Mouse (Mus musculus) bone marrow macrophage, adult 2 months (primary cell): ENCODE results near the gene Synrg.

ENCODE experiments used
- CTCF ChIP-seq: IDR thresholded peaks from 2 replicates; pipeline ENCODE4 v1.5.1; 2012; ENCODE audit warnings: low read depth, mild to moderate bottlenecking, low read length, moderate library complexity
- POLR2A ChIP-seq: IDR thresholded peaks from 2 replicates; pipeline ENCODE4 v1.6.1; 2012; ENCODE audit warnings: mild to moderate bottlenecking, low read depth, low read length, borderline replicate concordance

GRCm38 (mm10) chr11:83975488-83975887 lies 11.3 kb downstream of the Synrg start:
- no peak for TF ChIP-seq POLR2A
- TF ChIP-seq CTCF = no peak
